Mouse (Mus musculus) lung, postnatal 0 days (tissue): ENCODE results near the gene Cd164l2. TPM values are rescaled to one million over a fixed set of nuclear protein-coding genes. Genes with fewer than 3 reads are reported as not detected.

Experiments
- ATAC-seq: fragments of 200-750 bp; cut with Nextera tagmentation; 2 replicates; pipeline ENCODE4 v1.8.0; 2017; ENCODE audit warnings: moderate library complexity
- DNase-seq: peaks from one replicate; pipeline ENCODE4 v3.0.0-alpha.2; 2016; ENCODE audit warnings: low spot score
- H3K27ac ChIP-seq: fragments of 300-500 bp; sonication (generic); 2 replicates; pipeline ENCODE4 v1.5.1; 2014; ENCODE audit warnings: antibody characterized with exemption, mild to moderate bottlenecking, low read length, mixed read lengths
- H3K27me3 ChIP-seq: fragments of 300-500 bp; sonication (generic); replicated peaks from 2 replicates; pipeline ENCODE4 v1.6.1; 2014; ENCODE audit warnings: low read length, mixed read lengths; ENCODE audit not compliant: insufficient read depth
- H3K36me3 ChIP-seq: fragments of 300-500 bp; sonication (generic); 2 replicates; pipeline ENCODE4 v1.6.1; 2014; ENCODE audit warnings: low read length, mixed read lengths; ENCODE audit not compliant: insufficient read depth
- H3K4me1 ChIP-seq: fragments of 300-500 bp; sonication (generic); 2 replicates; pipeline ENCODE4 v1.6.1; 2014; ENCODE audit warnings: antibody characterized with exemption, low read depth, low read length, mixed read lengths; ENCODE audit not compliant: insufficient read depth
- H3K4me2 ChIP-seq: fragments of 300-500 bp; sonication (generic); replicated peaks from 2 replicates; pipeline ENCODE4 v1.6.1; 2014; ENCODE audit warnings: low read depth, mild to moderate bottlenecking, low read length, moderate library complexity, mixed read lengths
- H3K4me3 ChIP-seq: fragments of 300-500 bp; sonication (generic); 2 replicates; pipeline ENCODE4 v1.5.1; 2014; ENCODE audit warnings: low read depth, low read length
- H3K9ac ChIP-seq: fragments of 300-500 bp; sonication (generic); replicated peaks from 2 replicates; pipeline ENCODE4 v1.6.1; 2014; ENCODE audit warnings: low read depth, mild to moderate bottlenecking
- H3K9me3 ChIP-seq: fragments of 300-500 bp; sonication (generic); 2 replicates; pipeline ENCODE4 v1.6.1; 2016; ENCODE audit warnings: low read length, mixed read lengths
- CTCF ChIP-seq: IDR thresholded peaks from 2 replicates; pipeline ENCODE4 v1.5.1; 2016; ENCODE audit warnings: antibody characterized with exemption, mild to moderate bottlenecking
- EP300 ChIP-seq: IDR thresholded peaks from 2 replicates; pipeline ENCODE4 v1.6.1; 2016; ENCODE audit warnings: antibody characterized with exemption, mild to moderate bottlenecking, control low read depth
- WGBS: fragments of 180-500 bp; shearing (Covaris S2); extraction: QIAGEN DNeasy Blood & Tissue Kit; methylation state at CpG from one replicate; pipeline ENCODE4 v1.1.7; 2014; 5-methylcytosine and 5-hydroxymethylcytosine counted together
- polyA plus RNA-seq: library from polyadenylated mRNA; unstranded; fragments of >200 nt; fragmentation: Nextera tagmentation; extraction: Ambion mirVana; gene quantifications from 2 replicates; pipeline ENCODE4 v1.2.1, GENCODE M21; 2015

The Cd164l2 gene
- polyA plus RNA-seq, 1 experiment from 2014 or later = 10.3 TPM

- Histone ChIP-seq H3K4me2 (peak overlapping the region; percentile 99), H3K4me1 (0 out of 2 replicates have a peak, but pooled peaks cover 4% of the 10 kb centered on the region), H3K9ac (no peak overlapping the region), H3K27me3 (0 out of 2 replicates have a peak, but pooled peaks cover 3% of the 10 kb centered on the region), H3K36me3 (no peaks in the 10 kb centered on the region), H3K4me3 (no peak overlapping the region), H3K9me3 (no peaks in the 10 kb centered on the region), H3K27ac (no peak overlapping the region)
- DNase-seq = peak; percentile 70
- whole genome bisulfite sequencing = 5% methylated on average over 9 of the region's 9 CpGs
- peak; percentile 36 for TF ChIP-seq CTCF
- no peak for TF ChIP-seq EP300
- ATAC-seq = peak; percentile 53
These were observed 1.3 kb downstream of the Cd164l2 start for GRCm38 (mm10) chr4:133213268-133213590.

- Histone ChIP-seq H3K4me1 (0 out of 2 replicates have a peak, but pooled peaks cover 4% of the 10 kb centered on the region), H3K27ac (no peak overlapping the region), H3K36me3 (no peaks in the 10 kb centered on the region), H3K4me3 (no peak overlapping the region), H3K27me3 (0 out of 2 replicates have a peak, but pooled peaks cover 3% of the 10 kb centered on the region), H3K9me3 (no peaks in the 10 kb centered on the region), H3K4me2 (peak overlapping the region; percentile 99; the same call in 1 of the 2 replicates), H3K9ac (no peak overlapping the region)
- no peak for TF ChIP-seq EP300
- no peak for TF ChIP-seq CTCF
- 0 out of 2 replicates have a peak, but pooled peaks have one; percentile 3 for ATAC-seq
- WGBS = 18% methylated on average over 10 of the region's 10 CpGs
- peak; percentile 21 for DNase-seq
These were observed 1.7 kb downstream of the Cd164l2 start for GRCm38 (mm10) chr4:133213661-133214060.

- 7% methylated on average over 5 of the region's 5 CpGs for WGBS
- Histone ChIP-seq H3K27ac (no peak overlapping the region), H3K4me3 (no peak overlapping the region), H3K4me2 (no peak overlapping the region), H3K27me3 (no peaks in the 10 kb centered on the region), H3K4me1 (0 out of 2 replicates have a peak, but pooled peaks cover 7% of the 10 kb centered on the region), H3K9me3 (no peaks in the 10 kb centered on the region), H3K36me3 (no peaks in the 10 kb centered on the region), H3K9ac (no peak overlapping the region)
- TF ChIP-seq EP300 (no peak), CTCF (peak; percentile 96)
- DNase-seq (peak; percentile 73), ATAC-seq (no peak)
These were observed 5.7 kb downstream of the Cd164l2 start for GRCm38 (mm10) chr4:133217641-133218040.

DNA sequence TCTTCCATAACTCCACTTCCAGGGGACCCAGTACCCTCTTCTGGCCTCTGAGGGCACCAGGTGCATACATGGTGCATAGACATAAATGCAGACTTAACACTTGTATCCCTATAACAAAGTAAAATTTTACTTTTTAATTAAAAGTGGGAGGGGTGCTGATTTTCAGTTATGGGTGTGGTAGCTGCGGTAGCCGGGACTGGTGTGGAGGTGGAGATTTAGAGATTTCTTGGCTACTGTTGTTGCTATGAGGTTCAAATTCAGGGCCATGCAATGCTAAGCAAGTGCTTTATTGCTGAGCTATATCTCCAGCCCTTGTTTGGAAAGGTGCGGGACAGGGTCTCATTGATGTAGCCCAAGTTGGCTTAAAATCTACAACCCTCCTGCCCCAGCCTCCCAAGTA is 6.8 kb downstream of the Cd164l2 start:
- no peak for ATAC-seq
- no peak for DNase-seq
- WGBS = 81% methylated on average over 3 of the region's 3 CpGs
- no peak overlapping the region for H3K27ac ChIP-seq
- no peaks in the 10 kb centered on the region for H3K27me3 ChIP-seq
- H3K36me3 ChIP-seq = no peaks in the 10 kb centered on the region
- no peak overlapping the region for H3K4me2 ChIP-seq
- no peak overlapping the region for H3K9ac ChIP-seq
- H3K4me1 ChIP-seq = peaks cover 4% of the 10 kb centered on the region
- H3K9me3 ChIP-seq = no peaks in the 10 kb centered on the region
- H3K4me3 ChIP-seq = no peak overlapping the region
- no peak for TF ChIP-seq EP300
- TF ChIP-seq CTCF = no peak

- H3K4me2 ChIP-seq = peak overlapping the region; percentile 52
- DNase-seq = no peak
- peaks cover 7% of the 10 kb centered on the region for H3K4me1 ChIP-seq
- peak overlapping the region; percentile 23 for H3K4me3 ChIP-seq
- H3K27ac ChIP-seq = no peak overlapping the region
- no peak for TF ChIP-seq CTCF
- no peak for TF ChIP-seq EP300
- H3K9me3 ChIP-seq = no peaks in the 10 kb centered on the region
- WGBS = 3% methylated on average over 25 of the region's 25 CpGs
- ATAC-seq = peak; percentile 61
- no peaks in the 10 kb centered on the region for H3K36me3 ChIP-seq
- H3K9ac ChIP-seq = 0 out of 2 replicates have a peak overlapping the region, but pooled peaks have one; percentile 9
- no peaks in the 10 kb centered on the region for H3K27me3 ChIP-seq
These were observed 8.7 kb downstream of the Cd164l2 start for GRCm38 (mm10) chr4:133220656-133221055.

GRCm38 (mm10) chr4:133221701-133222100 is 9.8 kb downstream of the Cd164l2 start:
- DNase-seq = no peak
- WGBS = 83% methylated on average over 8 of the region's 8 CpGs
- H3K27me3 ChIP-seq = no peaks in the 10 kb centered on the region

GRCm38 (mm10) chr4:133223875-133224274 is 11.9 kb downstream of the Cd164l2 start:
- Histone ChIP-seq H3K4me2 (no peak overlapping the region), H3K4me3 (no peak overlapping the region), H3K27me3 (no peaks in the 10 kb centered on the region), H3K4me1 (peaks cover 7% of the 10 kb centered on the region), H3K9me3 (no peaks in the 10 kb centered on the region), H3K9ac (no peak overlapping the region), H3K36me3 (no peaks in the 10 kb centered on the region), H3K27ac (no peak overlapping the region)
- ATAC-seq (0 out of 2 replicates have a peak, but pooled peaks have one; percentile 28), DNase-seq (no peak)
- TF ChIP-seq EP300 (no peak), CTCF (no peak)
- 43% methylated on average over 5 of the region's 5 CpGs for WGBS

More at GRCm38 (mm10) chr4:133221701-133222100, 9.8 kb downstream of the Cd164l2 start:
- H3K4me3 ChIP-seq = no peak overlapping the region
- H3K4me1 ChIP-seq = peaks cover 7% of the 10 kb centered on the region
- 0 out of 2 replicates have a peak, but pooled peaks have one; percentile 29 for ATAC-seq
- no peak overlapping the region for H3K4me2 ChIP-seq
- no peak overlapping the region for H3K27ac ChIP-seq
- H3K9ac ChIP-seq = no peak overlapping the region
- TF ChIP-seq CTCF (no peak), EP300 (no peak)
- H3K36me3 ChIP-seq = no peaks in the 10 kb centered on the region
- H3K9me3 ChIP-seq = no peaks in the 10 kb centered on the region
